Mouse (Mus musculus) lung, adult 2 months (tissue): ENCODE measurements around the gene Gpt2. TPM values are rescaled to one million over a fixed set of nuclear protein-coding genes. Genes with fewer than 3 reads are reported as not detected.
A peak's percentile ranks its signal among the peaks of the same experiment; 100 is the strongest.

ENCODE experiments used
- DNase-seq: peaks from one replicate; pipeline ENCODE4 v3.0.0; 2022
- H3K4me1 ChIP-seq: fragments of 200-500 bp; 2 replicates; pipeline ENCODE4 v1.6.1; 2011; ENCODE audit warnings: low read length; ENCODE audit not compliant: control insufficient read depth, insufficient read depth
- H3K4me3 ChIP-seq: fragments of 200-500 bp; replicated peaks from 2 replicates; pipeline ENCODE3; 2011; ENCODE audit warnings: low read depth, mild to moderate bottlenecking, control low read depth, low read length; ENCODE audit errors: extremely low read depth
- CTCF ChIP-seq: fragments of 200-500 bp; IDR thresholded peaks from 2 replicates; pipeline ENCODE4 v1.5.1; 2011; ENCODE audit warnings: mild to moderate bottlenecking, low read length, control low read depth; ENCODE audit not compliant: insufficient read depth
- POLR2A ChIP-seq: fragments of 200-500 bp; IDR thresholded peaks from 2 replicates; pipeline ENCODE4 v1.6.1; 2011; ENCODE audit warnings: low read depth, mild to moderate bottlenecking, control low read depth, low read length, borderline replicate concordance; ENCODE audit errors: extremely low read depth
- WGBS: fragments of 180-500 bp; shearing (Covaris S2); methylation state at CpG from one replicate; pipeline ENCODE4 v1.1.7; 2018; 5-methylcytosine and 5-hydroxymethylcytosine counted together
- polyA plus RNA-seq: library from polyadenylated mRNA; depleted of rRNA; stranded (reverse); fragments of >200 nt; gene quantifications from 2 replicates; pipeline ENCODE4 v1.2.3, GENCODE M21; 2012

Gene Gpt2
- polyA plus RNA-seq, 1 experiment: 9.6 TPM

GRCm38 (mm10) chr8:85460804-85461203 lies 31.6 kb upstream of the Gpt2 start:
- TF ChIP-seq POLR2A: no peak
- TF ChIP-seq CTCF: no peak
- H3K4me1 ChIP-seq: no peaks in the 10 kb centered on the region; the same call in 1 of the 2 replicates
- WGBS: 35% methylated on average over 5 of the region's 5 CpGs
- DNase-seq: peak; percentile 9
- H3K4me3 ChIP-seq: no peak overlapping the region

GRCm38 (mm10) chr8:85461377-85461776 lies 31.0 kb upstream of the Gpt2 start:
- TF ChIP-seq CTCF: peak; percentile 28
- TF ChIP-seq POLR2A: no peak
- WGBS: 86% methylated on average over 3 of the region's 3 CpGs
- Histone ChIP-seq H3K4me3 (no peak overlapping the region), H3K4me1 (no peaks in the 10 kb centered on the region; the same call in 1 of the 2 replicates)
- no peak for DNase-seq

- DNase-seq: no peak
- H3K4me3 ChIP-seq: no peak overlapping the region
- TF ChIP-seq CTCF: no peak
- TF ChIP-seq POLR2A: no peak
- H3K4me1 ChIP-seq: no peaks in the 10 kb centered on the region; the same call in 1 of the 2 replicates
- 69% methylated on average over 1 of the region's 1 CpGs for WGBS
Observed at GRCm38 (mm10) chr8:85462441-85462840, 29.9 kb upstream of the Gpt2 start.

- Histone ChIP-seq H3K4me1 (no peaks in the 10 kb centered on the region; the same call in 1 of the 2 replicates), H3K4me3 (no peak overlapping the region)
- no peak for DNase-seq
- TF ChIP-seq POLR2A: no peak
- no peak for TF ChIP-seq CTCF
Observed at GRCm38 (mm10) chr8:85464316-85464715, 28.1 kb upstream of the Gpt2 start.

GRCm38 (mm10) chr8:85466056-85466455 lies 26.3 kb upstream of the Gpt2 start:
- no peak for DNase-seq
- TF ChIP-seq CTCF (no peak), POLR2A (no peak)
- Histone ChIP-seq H3K4me3 (no peak overlapping the region), H3K4me1 (no peaks in the 10 kb centered on the region; the same call in 1 of the 2 replicates)
- 81% methylated on average over 4 of the region's 4 CpGs for WGBS

- Histone ChIP-seq H3K4me1 (no peaks in the 10 kb centered on the region), H3K4me3 (no peak overlapping the region)
- DNase-seq: no peak
- WGBS: 80% methylated on average over 8 of the region's 8 CpGs
- no peak for TF ChIP-seq POLR2A
- no peak for TF ChIP-seq CTCF
Observed at GRCm38 (mm10) chr8:85470753-85471152, 21.6 kb upstream of the Gpt2 start.

- no peak for DNase-seq
- no peak overlapping the region for H3K4me3 ChIP-seq
- H3K4me1 ChIP-seq: no peaks in the 10 kb centered on the region
- TF ChIP-seq POLR2A: no peak
- TF ChIP-seq CTCF: no peak
- WGBS: 80% methylated on average over 6 of the region's 6 CpGs
Observed at GRCm38 (mm10) chr8:85472800-85473199, 19.6 kb upstream of the Gpt2 start.

DNA sequence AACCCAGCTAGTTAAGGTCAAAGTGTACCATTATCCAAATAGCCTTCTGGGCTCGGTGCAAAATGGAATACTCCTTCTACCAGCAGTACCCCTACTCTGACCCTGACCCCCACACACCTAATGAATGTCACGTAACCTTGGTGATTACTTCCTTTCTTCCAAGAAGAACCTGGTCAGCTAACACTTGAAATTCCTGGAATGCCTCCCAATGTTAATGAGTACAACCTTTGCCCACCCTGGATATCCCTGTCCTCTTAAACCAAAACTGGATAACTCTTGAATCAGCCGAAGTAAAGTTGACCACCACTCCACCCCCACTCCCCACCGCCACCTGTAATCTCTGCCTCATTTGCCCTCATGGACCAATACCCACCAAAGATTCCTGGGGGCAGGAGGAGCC lies 19.1 kb upstream of the Gpt2 start:
- no peak for TF ChIP-seq CTCF
- TF ChIP-seq POLR2A: no peak
- 62% methylated on average over 4 of the region's 4 CpGs for WGBS
- DNase-seq: no peak

GRCm38 (mm10) chr8:85474924-85475323 lies 17.5 kb upstream of the Gpt2 start:
- 83% methylated on average over 3 of the region's 3 CpGs for WGBS
- TF ChIP-seq CTCF (no peak), POLR2A (no peak)
- Histone ChIP-seq H3K4me3 (no peak overlapping the region), H3K4me1 (no peaks in the 10 kb centered on the region)
- DNase-seq: no peak

More for the DNA sequence above, 19.1 kb upstream of the Gpt2 start:
- Histone ChIP-seq H3K4me1 (no peaks in the 10 kb centered on the region), H3K4me3 (no peak overlapping the region)

- no peak for TF ChIP-seq POLR2A
- no peak for TF ChIP-seq CTCF
- Histone ChIP-seq H3K4me3 (no peak overlapping the region), H3K4me1 (peaks cover 2% of the 10 kb centered on the region; the same call in 1 of the 2 replicates)
- DNase-seq: no peak
- WGBS: 50% methylated on average over 4 of the region's 4 CpGs
Observed at GRCm38 (mm10) chr8:85476970-85477545, 15.3 kb upstream of the Gpt2 start.
